Mouse (Mus musculus) G1E (cell line): ENCODE results near the gene Ecm2.

ENCODE experiments used
- CTCF ChIP-seq: IDR thresholded peaks from 2 replicates; pipeline ENCODE4 v1.5.1; 2012; ENCODE audit warnings: low read depth, low read length, inconsistent platforms, mixed read lengths
- GATA1 ChIP-seq: IDR thresholded peaks from 2 replicates; pipeline ENCODE4 v1.6.1; 2012; ENCODE audit warnings: borderline replicate concordance, low read length, inconsistent platforms, mixed read lengths
- GATA2 ChIP-seq: IDR thresholded peaks from 2 replicates; pipeline ENCODE4 v1.6.1; 2012; ENCODE audit warnings: low read depth, low read length, inconsistent platforms, borderline replicate concordance
- TAL1 ChIP-seq: conservative IDR thresholded peaks from 2 replicates; pipeline ENCODE4 v1.6.1; 2012; ENCODE audit warnings: low read depth, low read length, inconsistent platforms, mixed read lengths

GRCm38 (mm10) chr13:49480551-49480950 lies 24.1 kb upstream of the Ecm2 start:
- TF ChIP-seq CTCF: no peak
- no peak for TF ChIP-seq GATA1
- TF ChIP-seq TAL1: no peak
- no peak for TF ChIP-seq GATA2
